Mouse (Mus musculus): ENCODE measurements around the gene Ubr3. TPM values are rescaled to one million over a fixed set of nuclear protein-coding genes. Genes with fewer than 3 reads are reported as not detected.
"Not testable (repeated sequence)": the region's sequence is repeated elsewhere in the genome, so short reads cannot be mapped to it uniquely, and the experiment has no call there.

Gene Ubr3
- polyA plus RNA-seq, 1 experiment = 20.8 TPM

GRCm38 (mm10) chr2:69893891-69894290 is 3.2 kb upstream of the Ubr3 start:
- Histone ChIP-seq H3K27ac (ENCODE audit: control insufficient read depth, insufficient read depth, low read depth, low read length, poor library complexity) (no peak overlapping the region), H3K4me1 (ENCODE audit: control insufficient read depth, insufficient read depth, low read length) (no peaks in the 10 kb centered on the region; the same call in 1 of the 2 replicates), H3K4me3 (replicated peaks; ENCODE audit: control insufficient read depth, low read depth, low read length) (no peak overlapping the region)
- TF ChIP-seq POLR2A (IDR thresholded peaks at IDR 0.05; ENCODE audit: borderline replicate concordance, control insufficient read depth, low read depth, low read length) = no peak
- no peak for TF ChIP-seq CTCF (IDR thresholded peaks at IDR 0.05; ENCODE audit: control insufficient read depth, insufficient read depth, low read length)
- WGBS = 78% methylated on average over 5 of the region's 5 CpGs

GRCm38 (mm10) chr2:69895502-69896223 is 1.4 kb upstream of the Ubr3 start:
- H3K4me3 ChIP-seq (replicated peaks; ENCODE audit: control insufficient read depth, low read depth, low read length) = no peak overlapping the region
- H3K27ac ChIP-seq (ENCODE audit: control insufficient read depth, insufficient read depth, low read depth, low read length, poor library complexity) = no peak overlapping the region; the same call in 1 of the 2 replicates
- H3K4me1 ChIP-seq (ENCODE audit: control insufficient read depth, insufficient read depth, low read length) = no peaks in the 10 kb centered on the region; the same call in 1 of the 2 replicates
- TF ChIP-seq POLR2A (IDR thresholded peaks at IDR 0.05; ENCODE audit: borderline replicate concordance, control insufficient read depth, low read depth, low read length) (no peak), CTCF (IDR thresholded peaks at IDR 0.05; ENCODE audit: control insufficient read depth, insufficient read depth, low read length) (peak; percentile 52; the same call in 1 of the 2 replicates)
- 72% methylated on average over 14 of the region's 14 CpGs for WGBS

DNA sequence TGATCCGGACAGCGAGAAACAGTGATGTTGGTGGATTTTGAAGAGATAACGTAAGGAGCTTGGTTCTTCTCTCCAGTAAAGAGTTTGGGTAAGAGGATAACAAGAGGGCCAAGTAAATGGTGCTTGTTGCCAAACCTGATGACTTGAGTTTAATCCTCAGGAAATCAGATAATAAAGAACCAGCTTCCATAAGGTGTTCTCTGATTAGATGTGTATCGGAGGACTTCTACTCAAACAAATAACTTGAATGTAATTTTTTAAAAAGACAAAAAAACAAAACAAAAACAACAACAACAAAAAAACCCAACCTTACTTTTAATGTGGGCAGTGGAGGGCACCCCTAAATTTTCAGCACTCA is 843 bp upstream of the Ubr3 start:
- no peaks in the 10 kb centered on the region; the same call in 1 of the 2 replicates for H3K4me1 ChIP-seq (ENCODE audit: control insufficient read depth, insufficient read depth, low read length)
- 61% methylated on average over 4 of the region's 4 CpGs for WGBS
- TF ChIP-seq POLR2A (IDR thresholded peaks at IDR 0.05; ENCODE audit: borderline replicate concordance, control insufficient read depth, low read depth, low read length) (no peak), CTCF (IDR thresholded peaks at IDR 0.05; ENCODE audit: control insufficient read depth, insufficient read depth, low read length) (no peak)
- H3K27ac ChIP-seq (ENCODE audit: control insufficient read depth, insufficient read depth, low read depth, low read length, poor library complexity) = no peak overlapping the region
- no peak overlapping the region for H3K4me3 ChIP-seq (replicated peaks; ENCODE audit: control insufficient read depth, low read depth, low read length)

- Histone ChIP-seq H3K4me1 (ENCODE audit: control insufficient read depth, insufficient read depth, low read length) (no peaks in the 10 kb centered on the region; the same call in 1 of the 2 replicates), H3K4me3 (replicated peaks; ENCODE audit: control insufficient read depth, low read depth, low read length) (peak overlapping the region; percentile 97), H3K27ac (ENCODE audit: control insufficient read depth, insufficient read depth, low read depth, low read length, poor library complexity) (peak overlapping the region; percentile 96)
- under 1% methylated on average over 55 of the region's 55 CpGs for WGBS
- 0 out of 2 replicates have a peak, but pooled peaks have one; percentile 22 for TF ChIP-seq POLR2A (IDR thresholded peaks at IDR 0.05; ENCODE audit: borderline replicate concordance, control insufficient read depth, low read depth, low read length)
- no peak for TF ChIP-seq CTCF (IDR thresholded peaks at IDR 0.05; ENCODE audit: control insufficient read depth, insufficient read depth, low read length)
These were observed 851 bp downstream of the Ubr3 start for GRCm38 (mm10) chr2:69897618-69898575.

- no peak overlapping the region for H3K4me3 ChIP-seq (replicated peaks; ENCODE audit: control insufficient read depth, low read depth, low read length)
- TF ChIP-seq CTCF (IDR thresholded peaks at IDR 0.05; ENCODE audit: control insufficient read depth, insufficient read depth, low read length) (no peak), POLR2A (IDR thresholded peaks at IDR 0.05; ENCODE audit: borderline replicate concordance, control insufficient read depth, low read depth, low read length) (no peak)
- H3K27ac ChIP-seq (ENCODE audit: control insufficient read depth, insufficient read depth, low read depth, low read length, poor library complexity) = no peak overlapping the region
- 83% methylated on average over 3 of the region's 3 CpGs for WGBS
- no peaks in the 10 kb centered on the region; the same call in 1 of the 2 replicates for H3K4me1 ChIP-seq (ENCODE audit: control insufficient read depth, insufficient read depth, low read length)
These were observed 6.5 kb downstream of the Ubr3 start for GRCm38 (mm10) chr2:69903541-69903940.

DNA sequence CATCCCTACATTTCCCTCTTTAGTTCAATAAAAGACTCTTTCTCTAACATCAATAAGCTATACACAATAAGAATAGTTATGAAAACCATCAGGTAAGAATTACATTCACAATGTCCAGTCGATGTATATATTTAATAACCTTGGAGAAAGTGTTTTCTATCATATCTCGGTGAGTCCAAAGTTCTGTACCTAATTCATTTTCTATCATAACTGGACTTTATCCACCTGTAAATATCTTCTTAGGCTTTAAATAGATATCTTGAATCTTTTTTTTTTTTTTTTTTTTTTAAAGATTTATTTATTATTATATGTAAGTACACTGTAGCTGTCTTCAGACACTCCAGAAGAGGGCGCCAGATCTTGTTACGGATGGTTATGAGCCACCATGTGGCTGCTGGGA is 10.3 kb downstream of the Ubr3 start:
- WGBS = 77% methylated on average over 4 of the region's 4 CpGs
- H3K27ac ChIP-seq (ENCODE audit: control insufficient read depth, insufficient read depth, low read depth, low read length, poor library complexity) = not testable (repeated sequence)

GRCm38 (mm10) chr2:69912801-69913200 is 15.8 kb downstream of the Ubr3 start:
- no peak overlapping the region for H3K4me3 ChIP-seq (replicated peaks; ENCODE audit: control insufficient read depth, low read depth, low read length)
- no peak for TF ChIP-seq POLR2A (IDR thresholded peaks at IDR 0.05; ENCODE audit: borderline replicate concordance, control insufficient read depth, low read depth, low read length)
- no peak for TF ChIP-seq CTCF (IDR thresholded peaks at IDR 0.05; ENCODE audit: control insufficient read depth, insufficient read depth, low read length)
- H3K4me1 ChIP-seq (ENCODE audit: control insufficient read depth, insufficient read depth, low read length) = no peaks in the 10 kb centered on the region
- H3K27ac ChIP-seq (ENCODE audit: control insufficient read depth, insufficient read depth, low read depth, low read length, poor library complexity) = no peak overlapping the region
- WGBS = 83% methylated on average over 2 of the region's 2 CpGs

More for the DNA sequence above, 10.3 kb downstream of the Ubr3 start:
- H3K4me3 ChIP-seq (replicated peaks; ENCODE audit: control insufficient read depth, low read depth, low read length); H3K4me1 ChIP-seq (ENCODE audit: control insufficient read depth, insufficient read depth, low read length): not testable (repeated sequence)

DNA sequence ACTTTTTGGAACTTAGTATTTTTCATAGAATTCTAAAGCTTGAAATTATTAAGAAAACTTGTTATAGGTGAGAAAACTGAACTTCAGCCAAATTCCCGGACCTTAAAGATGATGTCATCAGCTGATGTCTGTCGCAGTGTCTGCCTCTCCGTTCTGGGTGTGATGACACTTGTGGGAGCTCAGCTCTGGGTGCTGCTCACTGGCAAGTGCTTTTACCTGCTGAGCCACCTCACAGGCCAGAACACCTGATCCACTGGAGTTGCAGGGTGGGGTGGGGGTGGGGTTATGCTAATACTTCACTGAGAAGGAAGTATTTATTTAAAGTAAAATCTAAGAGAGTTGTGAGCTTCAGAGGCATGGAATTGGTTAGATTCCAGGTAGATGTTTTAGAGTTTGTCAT is 20.3 kb downstream of the Ubr3 start:
- no peaks in the 10 kb centered on the region for H3K4me1 ChIP-seq (ENCODE audit: control insufficient read depth, insufficient read depth, low read length)
- H3K4me3 ChIP-seq (replicated peaks; ENCODE audit: control insufficient read depth, low read depth, low read length) = no peak overlapping the region
- H3K27ac ChIP-seq (ENCODE audit: control insufficient read depth, insufficient read depth, low read depth, low read length, poor library complexity) = no peak overlapping the region
- WGBS = 89% methylated on average over 3 of the region's 3 CpGs
- TF ChIP-seq CTCF (IDR thresholded peaks at IDR 0.05; ENCODE audit: control insufficient read depth, insufficient read depth, low read length) = no peak
- no peak for TF ChIP-seq POLR2A (IDR thresholded peaks at IDR 0.05; ENCODE audit: borderline replicate concordance, control insufficient read depth, low read depth, low read length)
